Mouse (Mus musculus): ENCODE results near the gene Fam83b. TPM values are rescaled to one million over a fixed set of nuclear protein-coding genes. Genes with fewer than 3 reads are reported as not detected.

The Fam83b gene
- total RNA-seq, 2 experiments from 2014 or later, result 0.27 to 0.39 TPM

DNA sequence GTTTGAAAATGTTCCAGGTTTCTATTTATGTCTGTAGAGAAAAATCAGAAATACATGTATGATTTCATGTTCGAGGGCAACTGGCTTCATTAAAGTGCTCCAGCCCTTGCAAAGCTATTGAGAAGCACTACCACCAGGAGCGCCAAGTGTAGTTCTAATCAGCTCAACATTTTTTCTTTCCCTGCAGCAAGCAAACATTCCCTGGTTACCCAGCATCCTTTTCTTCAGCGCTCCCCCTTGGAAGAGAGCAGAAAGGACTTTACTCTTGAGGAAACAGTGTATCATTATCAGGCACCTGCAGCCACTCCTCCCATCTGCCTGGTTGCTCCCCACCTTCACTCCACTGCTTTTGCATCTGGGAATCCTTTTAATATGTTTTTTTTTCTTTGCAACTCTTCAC is 45.3 kb downstream of the Fam83b start:
- no peak for DNase-seq

DNA sequence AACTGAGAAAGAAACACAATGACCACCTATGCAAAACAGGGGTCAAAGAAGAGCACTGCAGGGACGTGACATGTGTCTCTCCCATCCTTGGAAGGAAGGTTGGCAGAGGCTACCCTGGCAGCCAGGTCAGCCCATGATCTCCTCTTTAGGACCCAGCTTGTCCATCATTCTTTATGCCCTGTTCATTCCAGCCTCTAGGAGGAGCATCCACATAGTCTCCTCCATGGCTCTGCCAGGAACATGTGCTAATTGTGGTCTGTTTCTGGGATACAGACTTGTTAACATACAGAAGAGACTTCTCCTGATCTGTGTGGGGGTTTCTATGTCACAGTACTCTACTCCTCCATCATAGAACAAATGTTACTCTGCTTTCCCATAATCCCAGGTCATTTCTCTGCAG is 48.3 kb downstream of the Fam83b start:
- no peak for DNase-seq

GRCm38 (mm10) chr9:76505650-76506049 is 61.3 kb downstream of the Fam83b start:
- DNase-seq, result no peak

DNA sequence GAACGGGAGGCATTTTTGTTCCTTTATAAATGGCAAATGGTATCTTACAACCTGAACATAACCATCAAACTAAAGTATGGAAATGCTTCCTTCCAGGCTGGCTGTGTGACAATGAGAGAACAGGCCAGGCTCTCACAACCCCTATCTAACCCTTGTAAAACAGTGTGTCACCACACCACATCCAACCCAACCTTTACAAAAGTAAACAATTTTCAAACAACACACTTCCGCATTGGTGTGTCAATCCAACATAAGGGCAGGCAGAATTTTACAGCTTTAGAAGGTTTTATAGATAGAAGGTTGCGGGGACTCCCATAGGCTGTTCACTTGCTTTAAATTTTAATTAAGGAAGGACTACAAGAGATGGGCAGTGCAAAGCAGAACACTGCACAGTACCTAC is 77.2 kb downstream of the Fam83b start:
- no peak for DNase-seq

GRCm38 (mm10) chr9:76480088-76480487 is 86.8 kb downstream of the Fam83b start:
- no peak for DNase-seq

GRCm38 (mm10) chr9:76469500-76469899 is 97.4 kb downstream of the Fam83b start:
- no peak for DNase-seq

- DNase-seq, result no peak
Measured at GRCm38 (mm10) chr9:76461547-76461946, 105.4 kb downstream of the Fam83b start.

GRCm38 (mm10) chr9:76455703-76456102 is 111.2 kb downstream of the Fam83b start:
- DNase-seq, result no peak

Other genes with a start within 250 kb of the Fam83b start
- under 1 TPM; 0.42 to 0.51 TPM for gene Hcrtr2, start 243.3 kb downstream of the Fam83b start, total RNA-seq (2021)